Mouse (Mus musculus): ENCODE measurements around the gene C1ql1.

GRCm38 (mm10) chr11:102901199-102901598 lies 45.3 kb downstream of the C1ql1 start:
- no peak for TF ChIP-seq CTCF (IDR thresholded peaks at IDR 0.05; ENCODE audit: insufficient read depth, low read length)
- no peak for TF ChIP-seq POLR2A (IDR thresholded peaks at IDR 0.05; ENCODE audit: borderline replicate concordance, extremely low read depth, low read depth, low read length)

Measured in lung, adult 2 months (tissue).